Mouse (Mus musculus): ENCODE results near the gene Cox6b2.

DNA sequence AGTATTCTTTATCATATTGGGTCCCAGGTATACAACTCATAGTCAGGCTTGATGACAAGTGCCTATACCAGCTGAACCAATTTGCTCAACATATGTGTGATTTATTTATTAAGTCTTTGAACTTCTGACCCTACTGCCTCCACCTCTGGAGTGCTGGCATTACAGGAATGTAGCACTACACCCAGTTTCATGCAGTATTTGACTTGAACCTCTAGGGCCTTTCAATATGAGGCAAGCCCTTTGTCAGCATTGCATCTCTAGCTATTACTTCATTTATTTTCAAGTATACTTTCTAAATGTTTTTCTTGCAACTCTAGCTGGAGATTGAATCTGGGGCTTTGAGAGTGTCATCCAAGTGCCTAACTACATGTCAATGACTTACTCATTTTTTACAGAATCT lies 49.4 kb upstream of the Cox6b2 start:
- TF ChIP-seq CTCF (IDR thresholded peaks at IDR 0.05; ENCODE audit: low read depth) (no peak), EP300 (IDR thresholded peaks at IDR 0.05; ENCODE audit: low read depth) (no peak)

All from liver, embryonic 14.5 days (tissue).